Mouse (Mus musculus) retina, adult 2 months (tissue): ENCODE data around the gene Ift80.
"Not testable (repeated sequence)": the region's sequence is repeated elsewhere in the genome, so short reads cannot be mapped to it uniquely, and the experiment has no call there.

ENCODE experiments used
- DNase-seq: peaks from one replicate; pipeline ENCODE4 v3.0.0-alpha.2; 2012; ENCODE audit warnings: low read depth, low spot score

Ift80 gene

GRCm38 (mm10) chr3:68986550-68986949 lies 17.8 kb downstream of the Ift80 start:
- DNase-seq, result no peak

GRCm38 (mm10) chr3:68980898-68981297 lies 23.5 kb downstream of the Ift80 start:
- DNase-seq, result no peak

DNA sequence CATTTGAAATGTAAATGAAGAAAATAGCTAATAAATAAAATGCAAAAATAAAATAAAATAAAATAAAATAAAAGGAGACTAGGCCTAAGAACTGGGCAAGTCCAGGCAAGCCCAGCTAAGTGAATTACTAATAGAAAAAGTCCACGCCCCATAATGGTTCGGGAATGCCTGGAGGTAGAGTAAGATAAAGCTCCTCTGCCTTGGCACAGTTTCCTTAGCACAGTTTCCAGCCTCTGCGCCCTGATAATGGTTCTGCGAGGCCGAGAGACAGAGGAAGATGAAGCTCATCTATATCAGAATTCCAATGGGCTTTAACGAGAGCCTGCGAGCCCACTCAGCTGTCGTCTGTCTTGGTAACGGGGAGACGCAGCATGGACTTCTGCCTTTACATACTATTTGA lies 25.2 kb downstream of the Ift80 start:
- no peak for DNase-seq

DNA sequence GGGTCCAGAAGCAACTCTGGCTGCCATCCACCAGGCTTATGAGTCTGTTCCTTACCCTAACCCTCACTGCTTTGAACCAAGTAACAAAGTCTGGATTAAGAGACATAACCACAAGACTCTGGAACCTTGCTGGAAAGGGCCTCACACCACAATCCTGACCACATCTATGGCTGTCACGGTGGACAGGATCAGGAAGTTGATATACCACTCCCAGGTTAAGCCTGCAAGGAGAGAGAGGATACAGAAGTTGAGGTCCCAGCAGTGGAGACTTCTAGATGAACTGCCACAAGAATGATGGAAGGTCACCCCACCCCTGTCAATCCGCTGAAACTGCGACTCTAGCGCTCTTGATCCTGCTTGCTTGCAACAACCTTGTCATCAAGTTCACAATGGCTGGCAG lies 26.7 kb downstream of the Ift80 start:
- no peak for DNase-seq

DNA sequence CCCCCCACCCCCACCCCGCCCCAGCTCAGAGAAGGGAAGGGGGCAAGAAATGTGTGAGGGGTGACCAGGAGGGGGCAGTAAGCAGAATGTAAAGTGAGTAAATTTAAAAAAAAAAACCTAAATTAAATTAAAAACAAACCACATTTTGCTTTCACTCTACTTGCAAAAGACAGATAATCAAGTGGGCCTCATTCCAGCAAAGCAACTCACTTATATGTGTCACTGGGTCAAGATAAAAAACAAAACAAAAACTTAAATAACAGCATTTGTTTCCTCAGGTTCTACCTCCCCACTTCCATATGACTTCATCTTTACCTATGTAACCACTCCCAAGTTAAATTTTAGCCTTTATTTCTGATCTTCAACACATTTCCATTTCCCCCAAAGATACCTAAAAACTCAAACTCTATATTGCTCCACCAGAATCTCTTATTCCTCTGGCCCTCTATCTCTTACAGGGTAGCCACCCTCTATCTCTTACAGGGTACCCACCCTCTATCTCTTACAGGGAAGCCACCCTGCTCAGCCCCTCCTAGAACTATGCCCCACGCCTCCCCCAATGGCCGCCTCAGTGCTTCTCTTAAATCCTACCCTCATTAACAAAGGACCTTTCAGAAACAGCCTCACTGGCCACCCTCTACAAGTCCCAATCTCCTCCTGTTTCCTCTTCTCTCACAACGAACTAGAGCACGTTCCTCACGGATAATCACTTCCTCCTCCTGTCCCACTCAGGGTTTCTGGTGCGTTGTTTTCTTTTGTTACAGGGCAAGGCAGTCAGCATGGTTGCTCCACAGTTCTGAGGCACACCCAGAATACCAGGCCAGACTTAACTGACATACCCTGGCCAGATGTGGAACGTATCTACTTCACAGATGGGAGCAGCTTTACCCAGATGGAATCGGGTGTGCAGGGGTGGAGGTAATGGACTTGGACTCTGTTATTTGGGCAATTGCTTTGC lies 28.6 kb downstream of the Ift80 start:
- DNase-seq, result no peak

- no peak for DNase-seq
Observed at GRCm38 (mm10) chr3:68974639-68975532, 29.5 kb downstream of the Ift80 start.

DNA sequence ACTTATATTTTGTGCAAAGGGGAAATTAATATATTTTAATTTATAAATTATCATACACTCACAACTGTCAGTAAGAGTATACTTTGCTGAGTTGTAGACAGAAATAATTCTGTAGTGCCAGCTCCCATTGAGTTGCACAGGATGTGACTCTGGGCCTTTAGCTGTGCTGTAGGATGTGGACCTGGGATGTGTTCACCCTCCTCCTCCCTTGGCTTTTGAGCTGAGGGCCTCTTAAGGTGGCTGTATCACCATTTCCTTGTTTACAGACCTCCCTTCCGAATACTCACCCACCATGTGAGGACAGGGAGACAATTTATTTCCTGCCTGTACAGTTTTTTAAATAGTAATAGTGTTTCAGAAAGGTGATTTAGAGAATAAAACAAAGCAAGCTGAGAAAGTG lies 30.8 kb downstream of the Ift80 start:
- no peak for DNase-seq

- no peak for DNase-seq
Observed at GRCm38 (mm10) chr3:68969091-68969590, 35.2 kb downstream of the Ift80 start.

GRCm38 (mm10) chr3:68967404-68967803 lies 37.0 kb downstream of the Ift80 start:
- DNase-seq, result no peak

- DNase-seq, result no peak
Observed at GRCm38 (mm10) chr3:68966527-68967285, 37.7 kb downstream of the Ift80 start.

DNA sequence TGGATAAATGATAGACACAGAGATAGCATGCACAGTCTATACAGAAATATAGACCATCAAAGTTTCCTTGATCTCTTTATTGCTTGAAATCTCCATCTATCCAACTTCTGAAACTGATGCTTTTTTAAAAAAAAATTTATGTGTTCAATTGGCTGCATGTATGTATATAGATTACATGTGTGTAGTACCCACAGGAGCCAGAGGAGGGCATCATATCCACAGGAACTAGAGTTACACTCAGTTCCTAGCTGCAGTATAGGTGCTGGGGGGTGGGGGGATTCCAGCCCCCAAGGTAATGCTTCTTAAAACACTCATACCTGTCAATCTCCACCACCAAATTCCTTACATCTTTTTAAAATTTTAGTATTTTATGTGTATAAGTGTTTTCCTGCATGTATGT lies 39.7 kb downstream of the Ift80 start:
- DNase-seq, result no peak

DNA sequence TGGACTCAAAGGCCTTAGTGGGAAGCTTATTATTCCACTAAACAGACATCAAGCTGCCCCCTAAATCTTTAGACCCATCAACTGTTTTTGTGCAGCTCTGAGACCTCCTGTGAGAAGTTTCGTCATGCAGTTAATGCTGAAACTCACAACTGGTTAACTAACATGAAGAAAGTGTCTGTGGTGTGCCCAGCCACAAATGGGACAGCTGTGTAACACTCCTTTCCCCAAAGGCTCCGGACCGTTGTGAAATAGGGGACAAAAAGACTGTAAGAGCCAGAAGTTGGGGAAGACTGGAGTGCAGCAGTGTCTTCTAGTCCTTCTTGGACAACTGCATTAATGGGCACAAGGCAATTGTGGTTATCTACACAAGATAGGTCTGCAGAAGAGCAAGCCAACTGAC lies 47.0 kb downstream of the Ift80 start:
- DNase-seq, result no peak

GRCm38 (mm10) chr3:68956454-68956853 lies 47.9 kb downstream of the Ift80 start:
- no peak for DNase-seq

- no peak for DNase-seq
Observed at GRCm38 (mm10) chr3:68954487-68954886, 49.9 kb downstream of the Ift80 start.

DNA sequence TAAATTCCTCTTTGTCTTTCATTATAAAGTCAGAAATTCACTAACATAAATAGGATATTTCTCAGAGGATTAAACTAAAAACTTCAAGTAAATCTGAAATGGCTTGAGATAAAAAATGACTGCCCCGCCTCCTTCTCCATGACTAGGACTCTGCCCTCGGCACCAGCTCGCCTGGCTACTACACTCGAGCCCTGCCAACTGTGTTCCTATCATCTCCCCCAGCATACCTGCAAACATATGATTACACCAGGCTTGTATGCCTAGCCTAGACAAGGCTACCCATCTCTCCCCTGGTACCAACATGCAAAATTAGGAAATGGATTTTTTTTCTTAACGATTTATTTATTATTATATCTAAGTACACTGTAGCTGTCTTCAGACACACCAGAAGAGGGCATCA lies 51.7 kb downstream of the Ift80 start:
- no peak for DNase-seq

GRCm38 (mm10) chr3:68951971-68952370 lies 52.4 kb downstream of the Ift80 start:
- not testable (repeated sequence) for DNase-seq

DNA sequence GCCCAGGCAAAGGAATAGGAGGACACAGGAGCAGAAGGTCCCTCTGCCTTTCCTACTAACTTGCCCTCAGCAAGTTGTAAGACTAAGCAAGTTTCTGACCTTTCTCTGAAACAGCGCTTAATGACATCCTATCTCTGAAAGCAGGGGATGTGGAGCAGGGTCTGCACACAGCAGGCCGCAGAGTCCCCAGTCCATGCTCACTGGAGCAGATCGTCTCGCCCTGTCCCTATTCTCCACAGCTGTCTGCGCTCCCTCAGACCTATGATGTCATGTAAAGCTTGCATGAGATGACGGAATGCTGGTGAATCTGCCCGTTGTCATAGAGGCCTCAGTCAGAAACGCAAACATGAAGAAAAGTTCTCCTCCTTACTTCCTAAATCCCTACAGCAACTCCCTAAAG lies 55.0 kb downstream of the Ift80 start:
- no peak for DNase-seq

DNA sequence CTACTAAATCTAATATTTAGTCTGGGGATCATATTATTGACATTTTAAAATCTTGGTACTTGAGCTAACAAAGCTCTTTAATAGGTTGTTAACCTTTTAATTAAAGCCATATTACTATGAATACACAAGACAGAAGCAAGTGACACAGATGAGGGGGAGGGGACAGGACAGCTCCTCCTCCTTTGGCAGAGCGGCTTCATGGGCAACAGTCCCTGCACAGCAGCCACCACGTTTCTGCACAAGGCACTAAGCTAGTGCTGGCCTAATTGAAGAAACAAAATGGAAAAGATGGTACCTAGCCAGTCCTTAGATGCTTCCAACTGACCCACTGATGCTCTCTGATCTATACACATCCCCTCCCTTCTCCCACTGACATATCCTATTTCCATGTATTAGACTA lies 55.5 kb downstream of the Ift80 start:
- no peak for DNase-seq

GRCm38 (mm10) chr3:68941867-68942266 lies 62.5 kb downstream of the Ift80 start:
- DNase-seq, result no peak

DNA sequence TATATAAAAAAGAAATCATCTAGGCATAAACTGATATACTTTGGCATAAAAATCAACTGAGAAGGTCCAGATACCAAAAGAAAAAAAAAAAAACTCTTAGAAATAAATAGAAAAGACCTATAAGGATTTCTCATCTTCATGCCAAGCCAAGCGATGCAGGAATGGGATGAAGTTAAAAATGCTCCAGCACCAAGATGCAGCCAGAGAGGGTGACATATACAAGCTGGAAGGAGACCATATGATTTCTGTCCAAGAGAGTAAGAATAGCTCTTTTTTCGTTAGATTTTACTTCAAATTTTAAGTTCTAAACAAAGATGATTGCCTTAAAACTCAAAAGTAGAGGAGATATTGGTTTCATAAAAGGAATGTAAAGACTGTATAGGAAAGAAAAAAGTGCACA lies 64.1 kb downstream of the Ift80 start:
- no peak for DNase-seq

GRCm38 (mm10) chr3:68939312-68939711 lies 65.1 kb downstream of the Ift80 start:
- DNase-seq, result no peak

DNA sequence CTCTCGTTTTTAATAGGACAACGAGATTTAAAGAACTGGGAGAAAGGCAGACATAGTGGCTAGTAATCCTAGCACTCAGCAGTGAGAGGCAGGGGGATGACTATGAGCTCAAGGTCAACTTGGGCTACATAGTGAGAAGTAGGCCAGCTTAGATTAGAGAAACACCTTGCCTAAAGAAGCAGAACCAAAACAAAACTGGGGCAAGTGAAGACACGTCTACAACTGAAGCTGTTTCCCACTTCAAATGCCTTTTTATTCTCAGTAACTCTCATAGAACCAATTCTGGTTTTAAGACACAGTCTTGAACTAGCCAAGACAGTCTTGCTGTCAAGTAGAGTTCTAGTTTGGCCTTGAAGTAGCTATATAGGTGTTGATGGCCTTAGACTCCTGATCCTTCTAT lies 67.7 kb downstream of the Ift80 start:
- no peak for DNase-seq
